Mouse (Mus musculus): ENCODE data around the gene Gm44805.

Gene Gm44805

DNA sequence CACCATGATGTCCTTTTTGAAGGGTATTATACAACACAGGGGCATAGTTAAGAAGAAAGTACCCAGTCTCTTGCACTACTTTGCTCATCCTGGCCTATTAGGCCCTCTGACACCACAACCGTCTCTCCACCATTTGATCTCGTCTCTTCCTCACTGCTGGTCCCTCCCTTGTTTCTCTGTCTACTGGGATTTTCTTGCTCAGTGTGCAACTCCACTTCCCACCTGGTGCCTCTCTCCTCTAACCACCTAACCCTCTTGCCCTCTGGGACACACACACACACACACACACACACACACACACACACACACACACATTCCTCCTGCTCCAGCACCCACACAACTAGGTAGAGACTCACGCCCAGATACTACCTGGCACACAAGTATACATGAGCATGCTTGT lies 2.3 kb downstream of the Gm44805 start:
- DNase-seq (ENCODE audit: extremely low read depth, low read depth): no peak

DNA sequence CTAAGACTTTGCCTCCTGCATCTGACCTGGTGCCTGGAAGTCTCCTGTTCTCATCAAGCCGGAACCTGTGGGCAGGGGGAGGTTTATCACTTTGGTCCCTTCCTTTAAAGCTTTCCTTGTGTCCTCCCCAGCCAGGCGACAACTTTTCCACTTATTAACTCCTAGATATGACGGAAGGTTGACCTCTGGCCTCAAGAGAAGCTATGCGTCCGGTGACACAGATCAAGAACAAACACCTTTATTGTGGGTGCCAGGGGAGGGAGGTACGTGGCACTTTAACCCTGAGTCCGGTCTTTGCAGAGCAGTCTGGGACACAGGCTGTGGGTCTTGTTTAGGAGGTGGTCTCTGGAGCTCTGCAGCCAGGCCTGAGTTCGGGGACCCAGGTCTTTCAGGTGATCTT lies 3.4 kb downstream of the Gm44805 start, which contains the start of gene Apoc2:
Gene Apoc2, minus strand, starts transcription at position 70 of the 400 bp plus-strand sequence.
- no peak for DNase-seq (ENCODE audit: extremely low read depth, low read depth)

DNA sequence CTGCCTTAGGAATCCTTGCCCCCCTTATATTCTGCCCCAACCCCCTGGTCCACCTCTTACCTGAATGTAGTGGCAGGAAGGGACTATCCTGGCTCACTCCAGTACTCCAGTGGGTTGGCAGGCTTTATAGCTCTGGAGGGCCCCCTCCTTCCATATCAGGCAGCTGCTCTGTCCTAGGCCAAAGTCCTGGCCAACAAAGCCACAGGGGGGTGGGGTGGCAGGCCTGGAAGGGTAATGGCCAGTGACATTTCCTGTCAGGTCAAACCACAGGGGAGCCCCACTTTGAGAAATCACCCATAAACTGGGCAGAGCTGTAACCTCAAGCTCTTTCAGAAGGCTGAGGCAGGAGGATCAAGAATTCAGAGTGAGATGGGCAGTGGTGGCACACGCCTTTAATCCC lies 4.6 kb downstream of the Gm44805 start:
- no peak for DNase-seq (ENCODE audit: extremely low read depth, low read depth)

DNA sequence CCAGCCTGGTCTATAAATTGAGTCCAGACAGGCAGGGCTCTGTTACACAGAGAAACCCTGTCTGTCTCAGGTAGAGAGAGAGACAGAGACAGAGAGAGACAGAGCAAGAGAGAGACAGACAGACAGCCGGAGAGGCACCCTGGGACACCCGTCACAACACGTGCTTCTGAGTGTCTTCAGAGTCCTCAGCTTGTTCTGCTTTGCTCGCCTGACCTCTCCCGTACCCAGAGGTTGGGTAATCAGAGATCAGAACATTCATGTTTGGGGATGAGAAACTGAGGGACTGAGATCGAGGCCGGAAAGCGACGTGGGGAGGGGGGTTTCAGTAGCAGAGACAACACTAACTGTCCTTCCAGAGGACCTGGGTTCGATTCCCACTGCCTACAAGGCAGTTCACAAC lies 5.4 kb downstream of the Gm44805 start:
- no peak for DNase-seq (ENCODE audit: extremely low read depth, low read depth)

DNA sequence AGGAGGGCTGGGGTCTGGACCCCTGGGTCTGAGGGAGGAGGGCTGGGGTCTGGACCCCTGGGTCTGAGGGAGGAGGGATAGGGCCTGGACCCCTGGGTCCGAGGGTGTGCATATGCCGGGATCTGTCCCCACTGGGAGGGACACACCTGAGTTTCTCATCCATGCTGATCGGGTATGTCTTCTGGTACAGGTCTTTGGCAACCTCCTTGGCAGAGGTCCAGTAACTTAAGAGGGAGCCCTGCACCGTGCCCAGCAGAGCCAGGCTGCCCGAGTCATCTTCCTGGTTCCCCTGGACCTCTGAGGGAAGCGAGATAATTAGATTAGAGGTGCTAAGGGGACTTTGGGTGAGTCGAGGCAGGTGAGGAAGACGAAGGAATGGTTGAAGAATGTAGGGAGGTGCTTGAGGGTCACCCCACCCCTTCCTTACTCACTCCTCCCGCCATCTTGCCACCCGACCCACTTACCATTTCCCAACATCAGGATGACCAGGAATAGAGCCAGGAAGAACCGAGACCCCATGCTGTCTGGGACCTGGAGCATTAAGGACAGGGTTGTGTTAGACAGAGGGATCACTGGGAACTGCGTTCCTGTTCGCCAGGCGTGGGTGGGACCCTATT lies 8.0 kb downstream of the Gm44805 start:
- DNase-seq (ENCODE audit: extremely low read depth, low read depth): no peak

DNA sequence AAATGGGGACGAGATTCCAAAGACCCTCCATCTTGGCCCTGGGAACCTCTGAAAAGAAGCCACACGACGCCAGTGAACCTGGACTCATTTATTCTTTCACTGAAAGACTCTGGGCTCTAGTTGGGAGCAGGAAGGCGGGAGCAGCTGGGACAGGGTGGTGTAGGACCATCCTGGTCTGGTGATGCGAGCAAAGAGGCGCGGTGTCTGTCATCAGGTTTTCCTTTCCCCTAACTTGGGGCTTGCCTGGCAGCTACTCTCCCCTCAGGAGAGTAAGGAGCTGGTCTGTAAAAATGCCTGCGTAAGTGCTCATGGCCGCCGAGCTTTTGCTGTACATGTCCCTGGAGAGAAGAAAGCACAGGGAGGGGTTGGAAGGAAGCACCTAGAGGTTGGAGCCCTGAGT lies 9.7 kb downstream of the Gm44805 start:
- DNase-seq (ENCODE audit: extremely low read depth, low read depth): no peak

DNA sequence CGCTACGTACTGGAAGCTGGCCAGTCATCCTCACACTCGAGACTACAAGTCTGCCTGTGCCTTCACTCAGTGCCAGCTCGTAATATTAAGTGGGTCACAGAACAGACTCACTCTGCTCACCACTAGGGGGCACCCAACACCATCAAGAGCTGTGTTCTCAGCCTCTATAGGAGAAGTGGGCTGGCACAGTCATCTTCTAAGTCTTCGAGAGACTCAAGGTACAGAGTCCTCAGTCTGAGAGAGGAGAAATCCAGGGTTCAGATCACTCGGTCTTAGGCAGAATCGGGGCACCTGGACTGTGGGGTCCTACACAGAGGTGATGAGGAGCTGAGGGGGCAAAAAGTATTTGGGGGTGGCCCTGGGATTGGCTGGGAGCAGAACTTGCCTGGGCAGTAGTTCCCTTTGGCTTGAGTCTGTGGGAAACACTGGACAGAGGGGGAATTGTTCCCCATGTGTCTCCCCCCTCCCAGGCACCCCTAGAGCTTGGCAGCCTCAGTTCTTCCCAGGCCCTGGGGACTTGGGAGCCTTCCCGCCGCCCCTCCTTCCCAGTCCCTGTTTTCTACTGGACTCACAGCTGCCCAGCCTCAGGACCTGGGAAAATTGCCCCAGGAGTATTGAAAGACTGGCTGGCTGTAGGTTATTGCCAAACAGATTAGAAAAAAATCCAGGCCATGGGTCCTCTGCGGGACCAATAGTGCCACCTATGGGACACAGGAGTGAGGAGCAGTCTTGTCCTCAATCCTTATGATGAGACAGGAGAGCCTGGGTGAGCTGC lies 12.1 kb downstream of the Gm44805 start:
- DNase-seq (ENCODE audit: extremely low read depth, low read depth): peak; percentile 92

DNA sequence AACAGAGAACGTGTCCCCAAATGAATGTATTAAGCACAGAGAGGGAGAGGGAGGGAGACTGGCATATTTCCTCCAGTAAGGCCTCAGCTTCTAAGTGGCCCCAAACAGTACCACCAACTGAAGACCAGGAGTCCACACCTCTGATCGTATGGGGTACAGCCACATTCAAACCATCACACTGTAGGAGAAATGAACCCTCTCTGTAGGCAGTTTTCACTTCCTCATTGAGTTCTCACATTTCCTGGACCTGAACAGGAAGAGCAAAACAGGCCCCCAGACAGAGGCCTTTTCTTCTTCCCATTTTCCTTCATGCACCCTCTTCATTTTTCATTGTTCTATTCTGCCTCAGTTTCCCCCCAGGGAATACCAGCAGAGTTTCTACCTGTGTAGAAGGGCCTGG lies 13.8 kb downstream of the Gm44805 start:
- DNase-seq (ENCODE audit: extremely low read depth, low read depth): no peak

DNA sequence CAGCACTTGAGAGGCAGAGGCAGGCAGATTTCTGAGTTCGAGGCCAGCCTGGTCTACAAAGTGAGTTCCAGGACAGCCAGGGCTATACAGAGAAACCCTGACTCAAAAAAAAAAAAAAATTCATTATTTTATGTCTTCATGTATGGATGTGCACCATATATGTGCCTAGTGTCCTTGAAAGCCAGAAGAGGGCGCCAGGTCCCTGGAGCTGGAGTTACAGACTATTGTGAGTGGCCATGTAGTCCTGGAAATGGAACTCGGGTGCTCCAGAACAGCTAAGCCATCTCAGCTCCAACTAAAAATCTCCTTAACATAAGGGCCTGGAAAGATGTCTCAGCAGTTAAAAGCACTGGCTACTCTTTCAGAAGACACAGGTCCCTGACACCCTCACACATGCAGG lies 14.5 kb downstream of the Gm44805 start:
- peak; percentile 46 for DNase-seq (ENCODE audit: extremely low read depth, low read depth)

DNA sequence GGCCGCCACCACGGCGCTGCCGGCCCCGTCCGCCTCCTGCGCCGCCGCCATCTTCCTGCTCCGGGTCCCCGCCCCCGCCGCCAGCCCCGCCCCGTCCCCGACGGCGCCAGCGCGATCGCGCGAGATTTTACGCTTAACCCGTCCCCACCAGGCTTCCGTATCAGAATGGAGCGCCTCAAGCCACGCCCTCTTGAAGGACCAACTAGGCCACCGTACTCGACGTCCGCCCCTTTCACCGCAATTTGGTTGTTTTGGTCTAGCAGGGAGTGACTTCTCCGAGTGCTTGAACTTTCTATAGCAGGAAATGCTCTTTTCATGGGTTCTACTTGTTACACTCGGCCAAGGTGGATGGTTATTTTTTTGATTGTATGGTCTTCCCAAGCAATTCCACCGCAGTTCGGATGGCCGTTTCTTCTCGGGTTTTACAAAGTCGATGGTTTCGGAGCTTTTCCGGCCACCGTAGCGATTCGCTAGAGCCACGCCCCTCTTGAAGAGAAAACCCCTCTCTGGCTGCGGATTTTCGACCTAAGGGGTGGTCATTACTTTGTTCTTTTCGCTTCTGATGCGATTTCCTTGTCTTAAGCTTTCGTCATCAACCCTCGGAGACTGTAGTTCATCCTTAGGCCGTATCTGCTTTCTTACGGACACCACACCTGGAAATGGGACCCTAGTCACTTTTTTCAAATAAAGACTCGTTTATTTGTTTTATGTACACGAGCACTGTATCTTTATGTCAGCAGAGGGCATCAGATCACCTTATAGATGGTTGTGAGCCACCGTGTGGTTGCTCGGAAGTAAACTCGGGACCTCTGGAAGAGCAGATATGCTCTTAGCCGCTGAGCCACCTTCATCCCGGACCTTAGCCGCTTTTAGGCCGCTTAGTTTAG lies 16.0 kb downstream of the Gm44805 start, which contains the start of gene Clptm1:
Gene Clptm1, minus strand, starts transcription at position 79 of the 887 bp plus-strand sequence.
- DNase-seq (ENCODE audit: extremely low read depth, low read depth): peak; percentile 94

DNA sequence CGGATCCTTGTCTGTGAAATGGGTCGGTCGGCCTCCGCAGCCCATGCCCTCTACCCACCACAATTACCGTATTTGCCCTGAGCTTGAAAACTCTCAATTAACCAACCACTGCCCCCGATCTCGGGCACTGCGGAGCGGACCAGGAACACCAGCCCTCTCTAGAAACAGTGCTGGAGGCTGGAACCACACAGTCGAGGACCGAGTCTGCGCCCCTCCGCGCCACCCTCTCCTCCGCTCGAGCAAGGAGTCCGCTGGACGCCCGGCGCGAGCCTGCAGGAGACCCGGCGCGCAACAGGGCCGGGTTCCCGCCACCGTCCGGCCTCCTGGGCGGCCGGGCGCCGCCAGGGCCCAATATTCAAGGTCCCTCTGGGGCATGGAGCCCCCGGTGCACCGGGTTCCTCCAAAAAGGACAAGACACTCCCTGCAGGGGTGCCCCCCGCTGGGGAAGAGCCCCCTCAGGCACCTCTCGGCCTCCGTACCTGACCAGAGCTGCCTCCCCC lies 16.7 kb downstream of the Gm44805 start:
- DNase-seq (ENCODE audit: extremely low read depth, low read depth): no peak

DNA sequence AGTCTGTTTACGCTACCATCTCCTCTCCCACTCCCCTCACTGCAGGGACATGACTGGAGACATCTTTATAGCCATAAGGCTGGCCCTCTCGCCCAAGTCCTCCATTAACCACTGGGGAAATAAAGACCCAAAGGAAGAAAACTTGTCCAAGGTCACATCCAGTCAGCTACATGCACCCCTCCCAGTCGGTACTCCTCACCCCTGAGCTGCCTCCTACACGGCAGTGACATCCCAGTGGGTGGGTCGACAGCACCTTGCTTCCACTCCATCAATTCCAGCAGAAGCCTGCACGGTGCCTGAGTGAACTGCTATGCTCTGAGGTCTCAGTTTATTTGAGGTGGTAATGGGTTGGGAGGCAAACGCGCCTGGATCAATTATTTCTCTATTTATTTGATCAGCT lies 17.3 kb downstream of the Gm44805 start:
- DNase-seq (ENCODE audit: extremely low read depth, low read depth): no peak

DNA sequence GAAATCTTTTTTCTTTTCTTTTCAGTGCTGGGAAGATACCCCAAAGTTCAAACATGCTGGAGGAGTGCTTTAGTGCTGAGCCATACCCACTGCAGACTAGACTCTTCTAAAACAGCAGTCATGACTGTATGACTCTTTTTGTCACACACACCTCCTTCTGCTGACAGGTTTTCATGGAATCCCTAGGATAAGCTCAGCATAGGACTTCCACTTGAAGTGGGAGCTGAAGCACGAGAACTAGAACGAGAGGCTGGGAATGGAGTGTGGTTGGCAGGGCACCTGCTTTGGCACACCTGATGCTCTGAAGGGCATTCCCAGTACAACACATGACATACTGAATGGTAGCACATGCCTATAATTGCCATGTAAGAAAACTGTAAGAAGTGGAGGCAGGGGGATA lies 28.6 kb downstream of the Gm44805 start:
- no peak for DNase-seq (ENCODE audit: extremely low read depth, low read depth)

DNA sequence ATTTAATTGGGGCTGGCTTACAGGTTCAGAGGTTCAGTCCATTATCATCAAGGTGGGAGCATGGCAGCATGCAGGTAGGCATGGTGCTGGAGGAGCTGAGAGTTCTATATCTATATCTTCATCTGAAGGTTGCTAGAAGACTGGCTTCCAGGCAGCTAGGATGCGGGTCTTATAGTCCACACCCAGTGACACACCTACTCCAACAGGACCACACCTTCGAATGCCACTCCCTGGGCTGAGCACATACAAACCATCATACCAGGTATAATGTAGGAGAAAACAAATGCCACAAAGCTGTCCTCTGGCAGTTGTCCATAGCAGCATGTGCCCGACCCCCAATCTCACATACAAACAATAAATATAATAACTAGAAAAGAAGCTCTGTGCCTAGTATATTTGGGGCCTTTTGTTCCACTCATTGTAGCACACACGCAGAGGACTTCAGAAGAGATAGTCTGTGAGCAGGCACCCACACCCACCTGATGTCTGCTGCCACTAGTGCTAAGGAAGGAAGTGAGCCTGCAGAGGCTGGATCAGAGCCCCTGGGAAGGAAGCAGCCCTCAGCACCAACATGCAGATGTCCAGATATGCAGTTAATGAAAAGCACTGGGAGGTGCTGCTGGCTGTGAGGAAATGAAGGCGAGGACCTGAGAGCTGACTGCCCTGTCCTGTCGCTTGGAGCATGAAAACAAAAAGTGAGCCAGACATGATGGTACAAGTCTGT lies 30.0 kb downstream of the Gm44805 start:
- no peak for DNase-seq (ENCODE audit: extremely low read depth, low read depth)

DNA sequence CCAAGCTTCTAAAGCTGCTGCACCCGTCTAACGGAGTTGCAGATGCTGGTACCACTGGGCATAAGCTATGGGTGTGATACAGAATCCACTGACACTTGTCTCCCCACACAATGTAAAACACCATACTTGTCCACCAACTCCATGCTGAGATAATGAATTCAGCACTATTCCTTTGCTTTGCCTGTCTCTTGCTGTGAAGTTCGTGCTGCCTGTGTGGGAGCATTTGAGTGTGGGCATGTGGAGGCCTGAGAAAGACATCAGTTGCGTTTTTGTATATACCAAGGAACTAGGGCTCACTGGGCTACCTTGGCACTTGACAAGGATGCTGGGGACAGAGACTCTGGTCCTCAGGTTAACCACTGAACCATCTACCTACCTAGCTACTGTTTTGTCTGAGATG lies 40.0 kb downstream of the Gm44805 start:
- DNase-seq (ENCODE audit: extremely low read depth, low read depth): no peak

DNA sequence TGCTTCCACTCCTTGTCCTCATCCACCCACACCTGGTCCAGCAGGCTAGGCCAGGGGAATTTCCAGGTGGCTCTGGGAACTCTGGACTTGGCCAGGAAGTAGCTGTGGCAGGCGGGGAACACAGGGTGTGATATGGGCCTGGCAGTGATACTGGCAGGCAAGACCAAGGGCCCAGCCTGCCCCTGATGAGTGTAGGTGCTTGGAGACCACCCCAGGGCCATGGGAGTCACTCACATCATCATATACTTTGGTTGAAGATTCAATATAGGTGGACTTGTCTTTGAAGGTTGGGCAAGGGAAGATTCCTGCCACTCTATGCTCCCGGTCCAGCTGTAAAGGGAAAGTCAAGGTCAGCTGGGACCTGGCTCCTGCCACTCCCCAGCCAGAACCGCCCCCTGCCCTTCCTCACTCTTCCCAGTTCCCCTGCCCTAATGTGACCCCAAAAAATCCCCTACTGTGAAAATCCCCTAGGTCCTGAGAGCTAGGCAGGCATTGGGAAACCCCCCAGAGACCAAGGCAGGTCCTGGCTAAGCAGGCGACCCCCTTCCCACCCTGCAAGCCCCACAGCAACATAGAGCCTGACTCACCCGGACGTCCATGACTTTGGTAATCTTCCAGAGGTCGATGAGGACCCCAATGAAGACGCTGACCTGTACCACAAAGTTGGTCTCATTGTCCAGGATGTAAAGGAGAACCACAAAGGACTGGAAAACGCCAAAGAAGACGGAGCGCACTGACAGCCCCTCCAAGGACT lies 46.0 kb downstream of the Gm44805 start:
- no peak for DNase-seq (ENCODE audit: extremely low read depth, low read depth)

DNA sequence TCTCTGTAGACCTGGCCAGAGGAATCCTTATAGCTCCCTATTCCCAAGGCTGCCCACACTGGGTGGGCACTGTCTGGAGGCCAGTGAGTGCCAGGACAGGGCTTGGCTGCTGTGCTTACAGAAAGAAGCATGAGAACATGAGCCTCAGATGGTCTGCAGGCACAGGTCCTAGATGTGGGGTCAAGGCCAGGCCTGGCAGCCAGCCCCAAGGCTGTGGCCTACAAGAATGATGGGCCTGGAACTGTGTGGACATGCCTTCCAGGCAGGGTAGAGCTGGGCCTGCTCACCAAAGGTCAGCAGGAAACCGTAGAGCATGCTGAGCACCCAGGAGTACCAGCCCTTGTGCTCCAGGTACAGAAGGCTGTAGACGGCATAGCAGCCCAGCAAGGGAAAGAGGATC lies 46.6 kb downstream of the Gm44805 start:
- no peak for DNase-seq (ENCODE audit: extremely low read depth, low read depth)

DNA sequence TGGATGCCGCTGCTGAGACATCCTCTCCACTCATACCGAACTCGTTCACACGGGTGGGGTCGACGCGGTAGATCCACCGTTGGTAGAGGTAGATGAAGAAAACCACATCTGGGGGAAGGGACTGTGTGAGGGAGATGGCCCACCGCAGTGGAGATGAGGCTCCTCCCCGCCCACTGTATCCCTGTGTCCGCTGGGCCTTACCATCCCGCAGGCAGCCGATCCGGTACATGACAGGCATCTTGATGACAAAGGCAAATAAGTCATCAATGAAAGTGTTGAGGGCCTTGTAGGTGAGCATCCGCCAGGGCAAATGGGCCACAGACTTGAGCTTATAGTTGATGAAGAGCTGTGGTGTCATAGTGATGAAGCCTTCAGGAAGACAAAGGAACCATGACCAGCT lies 47.4 kb downstream of the Gm44805 start:
- no peak for DNase-seq (ENCODE audit: extremely low read depth, low read depth)

DNA sequence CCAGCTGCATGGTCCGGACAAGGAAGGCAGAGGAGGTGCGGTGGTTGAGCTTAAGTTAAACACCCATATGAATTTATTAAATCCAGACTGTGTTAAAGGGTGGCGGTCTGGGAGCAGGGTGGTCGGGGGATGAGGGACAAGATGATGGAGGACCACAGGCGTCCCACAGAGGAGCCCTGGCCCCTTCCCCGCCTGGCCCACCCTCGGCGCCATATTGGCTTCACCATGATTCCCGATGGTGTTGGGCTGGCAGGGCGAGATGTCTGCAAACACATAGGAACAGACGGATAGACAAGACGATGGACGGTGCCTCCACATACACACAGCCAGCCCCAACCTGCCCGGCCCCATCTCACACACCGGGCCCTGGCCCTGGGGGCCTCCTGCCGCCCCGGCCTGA lies 48.0 kb downstream of the Gm44805 start:
- DNase-seq (ENCODE audit: extremely low read depth, low read depth): no peak

DNA sequence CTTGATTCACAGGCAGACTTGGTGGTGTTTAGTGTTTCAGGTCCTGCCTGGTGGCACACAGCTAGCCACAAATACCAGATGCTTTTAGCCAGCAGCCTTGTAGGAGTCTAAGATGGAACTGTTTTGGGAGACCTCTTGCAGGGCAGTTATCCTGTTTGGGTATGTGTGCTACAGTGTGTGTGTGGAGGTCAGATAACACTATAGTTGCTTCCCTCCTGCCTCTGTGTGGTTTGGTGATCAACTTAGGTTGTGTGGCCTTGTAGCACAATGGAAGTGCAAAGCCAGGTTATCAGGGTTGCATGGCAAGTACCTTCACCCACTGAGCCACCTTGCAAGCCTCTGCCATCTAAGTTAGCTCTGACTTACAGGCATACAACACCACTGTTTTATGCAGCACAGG lies 48.5 kb downstream of the Gm44805 start:
- DNase-seq (ENCODE audit: extremely low read depth, low read depth): peak; percentile 64

Measured in MEL-GATA-1-ER (cell line).